Mouse (Mus musculus): ENCODE results near the gene Gm17571. TPM values are rescaled to one million over a fixed set of nuclear protein-coding genes. Genes with fewer than 3 reads are reported as not detected.

The Gm17571 gene
- total RNA-seq (2012; rRNA removed) (not detected in 2 replicates), polyA plus RNA-seq (2012; ENCODE audit: insufficient read depth in 1 of 2, insufficient read length in 2 of 2, low read depth in 1 of 2, low replicate concordance in 2 of 2, missing spikeins in 1 of 2) (not detected)

GRCm38 (mm10) chr9:13446703-13447285 is at the start of gene Gm17571:
TSS of gene Gm17571 (minus strand) at chr9:13446753.
- no peak for DNase-seq (ENCODE audit: low read depth, low spot score)
- Histone ChIP-seq H3K27ac (ENCODE audit: control insufficient read depth, low read depth, low read length) (no peak within 1 kb of the TSS), H3K9me3 (replicated peaks; ENCODE audit: insufficient read depth, low read length) (no peaks in the 10 kb centered on the region), H3K27me3 (ENCODE audit: control insufficient read depth in 1 of 2, insufficient read depth in 2 of 2, low read length in 2 of 2) (no peaks in the 10 kb centered on the region), H3K4me1 (ENCODE audit: control insufficient read depth in 1 of 2, insufficient read depth in 2 of 2, low read length in 2 of 2) (peaks cover 0 to 6% of the 10 kb centered on the region in 2 experiments; a peak in 1 of 4 replicates), H3K9ac (ENCODE audit: control insufficient read depth, low read depth, low read length, poor library complexity, severe bottlenecking) (no peak within 1 kb of the TSS), H3K36me3 (ENCODE audit: control insufficient read depth in 1 of 2, insufficient read depth in 2 of 2, low read length in 2 of 2) (peaks cover 0 to 2% of the 10 kb centered on the region in 2 experiments; a peak in 1 of 4 replicates), H3K4me3 (ENCODE audit: control insufficient read depth in 1 of 2, insufficient read depth in 1 of 2, low read depth in 2 of 2, low read length in 2 of 2) (no peak within 1 kb of the TSS), H3K79me2 (ENCODE audit: control insufficient read depth, insufficient read depth, low read length, poor library complexity) (no peaks in the 10 kb centered on the region)
- no peak for TF ChIP-seq EP300 (IDR thresholded peaks at IDR 0.05; ENCODE audit: low read depth in 1 of 2, low read length in 2 of 2)
- TF ChIP-seq USF2 (IDR thresholded peaks at IDR 0.05; ENCODE audit: borderline replicate concordance in 1 of 2, insufficient read depth in 1 of 2, low read depth in 1 of 2, low read length in 2 of 2) = no peak
- no peak for TF ChIP-seq MYB (IDR thresholded peaks at IDR 0.05; ENCODE audit: low read depth, low read length)
- TF ChIP-seq MAZ (IDR thresholded peaks at IDR 0.05; ENCODE audit: low read depth, low read length) = no peak
- no peak for TF ChIP-seq SIN3A (IDR thresholded peaks at IDR 0.05; ENCODE audit: low read length)

DNA sequence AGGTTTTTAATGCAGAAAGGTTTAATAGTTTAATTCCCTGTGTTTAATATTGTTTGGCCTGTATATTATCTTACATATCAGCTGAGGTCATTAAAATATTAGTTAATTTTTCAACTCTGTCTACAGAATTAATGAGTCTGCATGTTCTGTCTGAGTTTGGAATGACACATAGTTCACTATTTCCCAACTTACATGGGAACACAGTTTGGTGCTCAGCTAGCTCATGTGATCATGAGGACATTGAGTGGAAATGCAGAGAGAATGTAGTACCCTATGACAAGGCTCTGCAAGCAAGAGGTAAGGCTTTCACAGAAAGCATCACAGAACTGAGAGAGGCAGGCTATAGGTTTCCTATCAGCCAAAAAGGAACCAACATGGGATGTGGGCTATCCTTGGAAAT is 49.0 kb upstream of the Gm17571 start:
- no peak overlapping the region for H3K4me3 ChIP-seq (ENCODE audit: control insufficient read depth in 1 of 2, insufficient read depth in 1 of 2, low read depth in 2 of 2, low read length in 2 of 2)
- no peaks in the 10 kb centered on the region for H3K9me3 ChIP-seq (replicated peaks; ENCODE audit: insufficient read depth, low read length)
- DNase-seq (ENCODE audit: low read depth, low spot score) = no peak
- H3K4me1 ChIP-seq (ENCODE audit: control insufficient read depth in 1 of 2, insufficient read depth in 2 of 2, low read length in 2 of 2) = no peaks in the 10 kb centered on the region
- H3K27me3 ChIP-seq (ENCODE audit: control insufficient read depth in 1 of 2, insufficient read depth in 2 of 2, low read length in 2 of 2) = peaks cover 0 to 3% of the 10 kb centered on the region in 2 experiments; a peak in 1 of 4 replicates
- H3K79me2 ChIP-seq (ENCODE audit: control insufficient read depth, insufficient read depth, low read length, poor library complexity) = no peaks in the 10 kb centered on the region
- H3K27ac ChIP-seq (ENCODE audit: control insufficient read depth, low read depth, low read length) = no peak overlapping the region
- no peak overlapping the region for H3K9ac ChIP-seq (ENCODE audit: control insufficient read depth, low read depth, low read length, poor library complexity, severe bottlenecking)
- TF ChIP-seq MAX (IDR thresholded peaks at IDR 0.05; ENCODE audit: low read length) (no peak), USF2 (IDR thresholded peaks at IDR 0.05; ENCODE audit: borderline replicate concordance in 1 of 2, insufficient read depth in 1 of 2, low read depth in 1 of 2, low read length in 2 of 2) (0 out of 4 replicates have a peak, but pooled peaks of 1 of the 2 experiments have one; percentile 10)
- H3K36me3 ChIP-seq (ENCODE audit: control insufficient read depth in 1 of 2, insufficient read depth in 2 of 2, low read length in 2 of 2) = no peaks in the 10 kb centered on the region

DNA sequence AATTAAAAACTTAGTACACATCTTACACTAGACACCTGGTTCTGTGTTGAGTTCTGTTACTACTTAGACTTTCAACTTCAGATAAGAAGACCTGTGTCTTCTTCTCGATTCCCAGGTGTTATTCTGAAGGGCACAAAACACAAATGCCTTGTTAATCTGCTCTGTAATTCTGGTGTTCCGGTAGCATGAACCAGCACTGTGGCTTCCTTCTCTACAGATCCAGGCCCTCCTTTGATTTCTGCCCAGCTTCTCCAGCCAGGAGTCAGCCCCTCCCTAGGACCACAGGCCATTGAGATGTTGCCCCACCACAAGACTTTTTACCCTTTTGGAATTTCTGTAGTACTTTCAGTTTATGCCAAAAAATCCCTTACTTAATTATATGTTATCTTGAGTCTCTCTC is 47.2 kb upstream of the Gm17571 start:
- no peaks in the 10 kb centered on the region for H3K79me2 ChIP-seq (ENCODE audit: control insufficient read depth, insufficient read depth, low read length, poor library complexity)
- no peak for DNase-seq (ENCODE audit: low read depth, low spot score)
- H3K9me3 ChIP-seq (replicated peaks; ENCODE audit: insufficient read depth, low read length) = no peaks in the 10 kb centered on the region
- H3K4me1 ChIP-seq (ENCODE audit: control insufficient read depth in 1 of 2, insufficient read depth in 2 of 2, low read length in 2 of 2) = no peaks in the 10 kb centered on the region
- TF ChIP-seq TBP (IDR thresholded peaks at IDR 0.05; ENCODE audit: low read depth, low read length) (no peak), MAZ (IDR thresholded peaks at IDR 0.05; ENCODE audit: low read depth, low read length) (no peak), MYB (IDR thresholded peaks at IDR 0.05; ENCODE audit: low read depth, low read length) (no peak), CTCF (IDR thresholded peaks at IDR 0.05 in 2 of 3, conservative IDR thresholded peaks at IDR 0.05 in 1 of 3; ENCODE audit: control insufficient read depth in 1 of 3, insufficient read depth in 1 of 3, low read depth in 2 of 3, low read length in 3 of 3, poor library complexity in 1 of 3, severe bottlenecking in 1 of 3) (no peak), MXI1 (IDR thresholded peaks at IDR 0.05; ENCODE audit: low read depth, low read length) (no peak), MYC (IDR thresholded peaks at IDR 0.05; ENCODE audit: low read depth, low read length) (no peak), EP300 (IDR thresholded peaks at IDR 0.05; ENCODE audit: low read depth in 1 of 2, low read length in 2 of 2) (no peak), HCFC1 (IDR thresholded peaks at IDR 0.05; ENCODE audit: low read depth, low read length) (no peak), MAFK (IDR thresholded peaks at IDR 0.05; ENCODE audit: borderline replicate concordance, low read depth, low read length) (no peak), MEF2A (IDR thresholded peaks at IDR 0.05; ENCODE audit: extremely low read depth, insufficient replicate concordance, low read depth, low read length, poor library complexity, severe bottlenecking) (no peak), TCF12 (IDR thresholded peaks at IDR 0.05; ENCODE audit: low read depth, low read length) (no peak), SMC3 (IDR thresholded peaks at IDR 0.05; ENCODE audit: low read depth, low read length) (no peak), UBTF (IDR thresholded peaks at IDR 0.05; ENCODE audit: borderline replicate concordance, insufficient read depth, low read depth, low read length) (no peak), KAT2A (conservative IDR thresholded peaks at IDR 0.05; ENCODE audit: low read depth, low read length) (no peak)
- H3K27ac ChIP-seq (ENCODE audit: control insufficient read depth, low read depth, low read length) = no peak overlapping the region
- H3K36me3 ChIP-seq (ENCODE audit: control insufficient read depth in 1 of 2, insufficient read depth in 2 of 2, low read length in 2 of 2) = no peaks in the 10 kb centered on the region
- peaks cover 0 to 4% of the 10 kb centered on the region in 2 experiments; a peak in 1 of 4 replicates for H3K27me3 ChIP-seq (ENCODE audit: control insufficient read depth in 1 of 2, insufficient read depth in 2 of 2, low read length in 2 of 2)
- H3K9ac ChIP-seq (ENCODE audit: control insufficient read depth, low read depth, low read length, poor library complexity, severe bottlenecking) = no peak overlapping the region
- no peak overlapping the region for H3K4me3 ChIP-seq (ENCODE audit: control insufficient read depth in 1 of 2, insufficient read depth in 1 of 2, low read depth in 2 of 2, low read length in 2 of 2)

Data from MEL (cell line).